Mouse (Mus musculus): ENCODE data around the gene Lrrc56.

Gene Lrrc56

GRCm38 (mm10) chr7:141191796-141192685 is 1.9 kb upstream of the Lrrc56 start:
- no peak for DNase-seq (ENCODE audit: low spot score in 2 of 2)

GRCm38 (mm10) chr7:141192776-141193347 is 1.1 kb upstream of the Lrrc56 start:
- peak in 1 of 2 experiments; percentile 70 for DNase-seq (ENCODE audit: low spot score in 2 of 2)

GRCm38 (mm10) chr7:141193348-141193856 is 555 bp upstream of the Lrrc56 start:
- DNase-seq (ENCODE audit: low spot score in 2 of 2) = peak; percentile 40 to 81

- DNase-seq (ENCODE audit: low spot score in 2 of 2) = no peak
Observed at GRCm38 (mm10) chr7:141194409-141194808, 452 bp downstream of the Lrrc56 start.

- DNase-seq (ENCODE audit: low spot score in 2 of 2) = peak; percentile 95 to 97
Observed at GRCm38 (mm10) chr7:141194830-141195229, 873 bp downstream of the Lrrc56 start.

GRCm38 (mm10) chr7:141195754-141196153 is 1.8 kb downstream of the Lrrc56 start:
- DNase-seq (ENCODE audit: low spot score in 2 of 2) = peak in 1 of 2 experiments; percentile 56

GRCm38 (mm10) chr7:141196619-141197282 is 2.8 kb downstream of the Lrrc56 start:
- peak in 1 of 2 experiments; percentile 59 for DNase-seq (ENCODE audit: low spot score in 2 of 2)

GRCm38 (mm10) chr7:141198121-141198520 is 4.2 kb downstream of the Lrrc56 start:
- peak in 1 of 2 experiments; percentile 58 for DNase-seq (ENCODE audit: low spot score in 2 of 2)

- DNase-seq (ENCODE audit: low spot score in 2 of 2) = no peak
Observed at GRCm38 (mm10) chr7:141204546-141204945, 10.6 kb downstream of the Lrrc56 start.

GRCm38 (mm10) chr7:141205504-141205903 is 11.5 kb downstream of the Lrrc56 start:
- peak in 1 of 2 experiments; percentile 62 for DNase-seq (ENCODE audit: low spot score in 2 of 2)

- DNase-seq (ENCODE audit: low spot score in 2 of 2) = peak in 1 of 2 experiments; percentile 65
Observed at GRCm38 (mm10) chr7:141206182-141206937, 12.4 kb downstream of the Lrrc56 start.

- peak in 1 of 2 experiments; percentile 72 for DNase-seq (ENCODE audit: low spot score in 2 of 2)
Observed at GRCm38 (mm10) chr7:141209526-141209925, 15.6 kb downstream of the Lrrc56 start.

- peak in 1 of 2 experiments; percentile 62 for DNase-seq (ENCODE audit: low spot score in 2 of 2)
Observed at GRCm38 (mm10) chr7:141210137-141210536, 16.2 kb downstream of the Lrrc56 start.

GRCm38 (mm10) chr7:141210606-141211131 is 16.7 kb downstream of the Lrrc56 start:
- DNase-seq (ENCODE audit: low spot score in 2 of 2) = peak in 1 of 2 experiments; percentile 64

- DNase-seq (ENCODE audit: low spot score in 2 of 2) = no peak
Observed at GRCm38 (mm10) chr7:141213133-141213532, 19.2 kb downstream of the Lrrc56 start.

GRCm38 (mm10) chr7:141213605-141214235 is 19.8 kb downstream of the Lrrc56 start, which contains the start of gene Lmntd2:
Lmntd2 (minus strand) TSS chr7:141214080.
- peak in 1 of 2 experiments; percentile 66 for DNase-seq (ENCODE audit: low spot score in 2 of 2)

- DNase-seq (ENCODE audit: low spot score in 2 of 2) = peak in 1 of 2 experiments; percentile 61
Observed at GRCm38 (mm10) chr7:141214310-141214709, 20.4 kb downstream of the Lrrc56 start.

GRCm38 (mm10) chr7:141215101-141215879 is 21.3 kb downstream of the Lrrc56 start, which contains the start of gene Rassf7:
Rassf7 (plus strand) TSS chr7:141215860.
- DNase-seq (ENCODE audit: low spot score in 2 of 2) = peak; percentile 95 to 96

Measured in spleen, postnatal 4 days (tissue).